Mouse (Mus musculus) heart, embryonic 16.5 days (tissue): Measurements from ENCODE around the gene Susd1. TPM values are rescaled to one million over a fixed set of nuclear protein-coding genes. Genes with fewer than 3 reads are reported as not detected.

ENCODE experiments used
- ATAC-seq: fragments of 200-750 bp; cut with Nextera tagmentation; replicated peaks from 2 replicates; pipeline ENCODE4 v1.8.0; 2017; ENCODE audit warnings: moderate number of reproducible peaks; ENCODE audit not compliant: insufficient read depth, low FRiP score; ENCODE audit errors: extremely low read depth
- H3K27ac ChIP-seq: fragments of 300-500 bp; sonication (generic); 2 replicates; pipeline ENCODE4 v1.5.1; 2014; ENCODE audit warnings: mild to moderate bottlenecking, low read length, control low read depth, moderate library complexity
- H3K27me3 ChIP-seq: fragments of 300-500 bp; sonication (generic); 2 replicates; pipeline ENCODE4 v1.6.1; 2014; ENCODE audit warnings: low read length, mixed read lengths; ENCODE audit not compliant: control insufficient read depth, insufficient read depth
- H3K36me3 ChIP-seq: fragments of 300-500 bp; sonication (generic); 2 replicates; pipeline ENCODE4 v1.6.1; 2014; ENCODE audit not compliant: control insufficient read depth, insufficient read depth
- H3K4me1 ChIP-seq: fragments of 300-500 bp; sonication (generic); 2 replicates; pipeline ENCODE4 v1.6.1; 2014; ENCODE audit warnings: low read length, mixed read lengths; ENCODE audit not compliant: control insufficient read depth, insufficient read depth
- H3K4me2 ChIP-seq: fragments of 300-500 bp; sonication (generic); 2 replicates; pipeline ENCODE4 v1.6.1; 2014; ENCODE audit warnings: low read depth, mild to moderate bottlenecking, control low read depth, low read length
- H3K4me3 ChIP-seq: fragments of 300-500 bp; sonication (generic); 2 replicates; pipeline ENCODE4 v1.5.1; 2014; ENCODE audit warnings: mild to moderate bottlenecking, control low read depth, low read length
- H3K9ac ChIP-seq: fragments of 300-500 bp; sonication (generic); 2 replicates; pipeline ENCODE4 v1.6.1; 2014; ENCODE audit warnings: low read length, control low read depth
- H3K9me3 ChIP-seq: fragments of 300-500 bp; sonication (generic); replicated peaks from 2 replicates; pipeline ENCODE4 v1.6.1; 2016; ENCODE audit warnings: low read length; ENCODE audit not compliant: control insufficient read depth
- WGBS: fragments of 180-500 bp; shearing (Covaris S2); extraction: QIAGEN DNeasy Blood & Tissue Kit; methylation state at CpG from one replicate; pipeline ENCODE4 v1.1.7; 2014; 5-methylcytosine and 5-hydroxymethylcytosine counted together
- polyA plus RNA-seq: library from polyadenylated mRNA; unstranded; fragments of >200 nt; fragmentation: Nextera tagmentation; extraction: Ambion mirVana; gene quantifications from 2 replicates; pipeline ENCODE4 v1.2.1, GENCODE M21; 2015

Gene Susd1
- polyA plus RNA-seq, 1 experiment from 2014 or later, result 7.5 TPM

GRCm38 (mm10) chr4:59351938-59352337 is 86.5 kb downstream of the Susd1 start:
- H3K4me2 ChIP-seq, result no peak overlapping the region
- no peaks in the 10 kb centered on the region for H3K27me3 ChIP-seq
- H3K36me3 ChIP-seq, result no peaks in the 10 kb centered on the region
- peaks cover 10% of the 10 kb centered on the region for H3K4me1 ChIP-seq
- H3K27ac ChIP-seq, result no peak overlapping the region
- 81% methylated on average over 7 of the region's 7 CpGs for WGBS
- no peak overlapping the region for H3K9ac ChIP-seq
- H3K4me3 ChIP-seq, result no peak overlapping the region
- no peaks in the 10 kb centered on the region for H3K9me3 ChIP-seq
- ATAC-seq, result no peak

GRCm38 (mm10) chr4:59350354-59350753 is 88.1 kb downstream of the Susd1 start:
- no peak for ATAC-seq
- H3K36me3 ChIP-seq, result no peaks in the 10 kb centered on the region
- H3K27ac ChIP-seq, result no peak overlapping the region
- H3K27me3 ChIP-seq, result no peaks in the 10 kb centered on the region
- no peak overlapping the region for H3K9ac ChIP-seq
- 93% methylated on average over 2 of the region's 2 CpGs for WGBS
- no peak overlapping the region for H3K4me2 ChIP-seq
- no peak overlapping the region for H3K4me3 ChIP-seq
- H3K9me3 ChIP-seq, result no peaks in the 10 kb centered on the region
- H3K4me1 ChIP-seq, result peaks cover 10% of the 10 kb centered on the region

DNA sequence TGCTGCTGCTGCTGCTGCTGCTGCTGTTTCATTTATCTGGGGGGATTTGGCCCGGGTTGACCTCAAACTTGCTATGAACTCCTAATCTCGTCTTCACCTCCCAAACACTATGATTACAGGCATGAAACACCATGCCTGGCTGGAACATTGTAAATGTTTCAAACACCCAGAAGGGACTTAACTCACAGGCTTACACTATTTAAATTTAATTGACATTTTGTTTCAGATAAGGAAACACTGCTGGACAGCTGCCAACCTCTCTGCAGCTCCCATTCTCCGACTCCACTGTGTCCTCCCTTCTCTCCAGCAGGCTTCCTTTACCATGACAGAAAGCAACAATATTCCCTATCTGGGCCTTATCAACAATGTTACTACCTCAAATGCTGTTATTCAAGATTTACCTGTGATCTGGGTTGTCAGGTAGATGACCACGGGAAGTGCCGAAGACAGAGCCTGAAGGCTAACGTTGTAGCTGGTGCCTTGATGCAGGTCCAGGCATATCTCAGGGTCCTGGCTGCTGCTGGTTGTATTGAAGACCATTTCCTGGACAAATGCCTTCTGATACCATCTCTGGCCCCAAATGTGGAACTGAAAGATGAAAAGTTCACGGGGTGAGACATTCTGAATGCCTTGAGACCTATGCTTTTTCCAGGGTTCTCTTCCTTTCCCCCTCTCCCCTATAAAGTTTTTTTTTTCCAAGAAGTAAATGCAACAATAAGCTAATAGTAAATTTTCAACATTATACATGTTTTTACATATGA is 88.8 kb downstream of the Susd1 start:
- Histone ChIP-seq H3K4me1 (peaks cover 10% of the 10 kb centered on the region), H3K9me3 (no peaks in the 10 kb centered on the region), H3K4me3 (no peak overlapping the region), H3K36me3 (no peaks in the 10 kb centered on the region), H3K4me2 (peak overlapping the region; percentile 4; the same call in 1 of the 2 replicates), H3K9ac (no peak overlapping the region), H3K27me3 (no peaks in the 10 kb centered on the region), H3K27ac (no peak overlapping the region; the same call in 1 of the 2 replicates)
- peak; percentile 63; the same call in 1 of the 2 replicates for ATAC-seq
- WGBS, result 28% methylated on average over 7 of the region's 7 CpGs

GRCm38 (mm10) chr4:59340714-59341113 is 97.7 kb downstream of the Susd1 start:
- Histone ChIP-seq H3K4me2 (no peak overlapping the region), H3K27me3 (no peaks in the 10 kb centered on the region), H3K4me1 (peaks cover 21% of the 10 kb centered on the region), H3K9me3 (no peaks in the 10 kb centered on the region), H3K9ac (no peak overlapping the region), H3K36me3 (no peaks in the 10 kb centered on the region), H3K4me3 (no peak overlapping the region), H3K27ac (no peak overlapping the region)
- WGBS, result 0% methylated on average over 3 of the region's 3 CpGs
- ATAC-seq, result peak; percentile 68

- Histone ChIP-seq H3K9ac (no peak overlapping the region), H3K4me1 (peaks cover 23% of the 10 kb centered on the region), H3K9me3 (no peaks in the 10 kb centered on the region), H3K36me3 (no peaks in the 10 kb centered on the region), H3K4me2 (no peak overlapping the region), H3K4me3 (no peak overlapping the region), H3K27ac (no peak overlapping the region), H3K27me3 (no peaks in the 10 kb centered on the region)
- ATAC-seq, result no peak
- 69% methylated on average over 5 of the region's 5 CpGs for WGBS
Observed at GRCm38 (mm10) chr4:59340046-59340445, 98.4 kb downstream of the Susd1 start.

- Histone ChIP-seq H3K4me3 (no peak overlapping the region), H3K27me3 (no peaks in the 10 kb centered on the region), H3K4me2 (no peak overlapping the region), H3K27ac (no peak overlapping the region), H3K9ac (no peak overlapping the region), H3K4me1 (peaks cover 23% of the 10 kb centered on the region), H3K9me3 (no peaks in the 10 kb centered on the region), H3K36me3 (no peaks in the 10 kb centered on the region)
- no peak for ATAC-seq
- 83% methylated on average over 8 of the region's 8 CpGs for WGBS
Observed at GRCm38 (mm10) chr4:59338896-59339535, 99.4 kb downstream of the Susd1 start.

DNA sequence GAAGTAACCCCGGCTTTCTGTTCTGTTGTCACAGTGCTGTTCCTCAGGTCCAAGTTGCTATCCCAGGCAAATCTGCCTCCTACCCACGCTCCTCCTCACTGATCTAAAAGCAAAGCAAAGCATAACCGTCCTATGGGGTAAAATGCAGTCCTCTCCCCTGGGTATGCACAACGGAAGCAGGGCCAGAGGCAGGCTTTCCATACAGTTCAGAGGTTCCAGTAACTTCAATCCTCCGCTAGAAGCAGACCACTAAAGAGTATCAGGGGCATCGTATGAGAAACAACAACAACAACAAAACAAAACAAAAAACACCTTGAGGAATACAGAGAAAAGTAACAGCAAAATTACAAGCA is 100.9 kb downstream of the Susd1 start:
- 87% methylated on average over 6 of the region's 6 CpGs for WGBS
- Histone ChIP-seq H3K9ac (no peak overlapping the region), H3K36me3 (no peaks in the 10 kb centered on the region), H3K27me3 (no peaks in the 10 kb centered on the region), H3K4me3 (no peak overlapping the region), H3K27ac (no peak overlapping the region), H3K4me1 (peaks cover 23% of the 10 kb centered on the region), H3K9me3 (no peaks in the 10 kb centered on the region), H3K4me2 (no peak overlapping the region)
- ATAC-seq, result no peak

DNA sequence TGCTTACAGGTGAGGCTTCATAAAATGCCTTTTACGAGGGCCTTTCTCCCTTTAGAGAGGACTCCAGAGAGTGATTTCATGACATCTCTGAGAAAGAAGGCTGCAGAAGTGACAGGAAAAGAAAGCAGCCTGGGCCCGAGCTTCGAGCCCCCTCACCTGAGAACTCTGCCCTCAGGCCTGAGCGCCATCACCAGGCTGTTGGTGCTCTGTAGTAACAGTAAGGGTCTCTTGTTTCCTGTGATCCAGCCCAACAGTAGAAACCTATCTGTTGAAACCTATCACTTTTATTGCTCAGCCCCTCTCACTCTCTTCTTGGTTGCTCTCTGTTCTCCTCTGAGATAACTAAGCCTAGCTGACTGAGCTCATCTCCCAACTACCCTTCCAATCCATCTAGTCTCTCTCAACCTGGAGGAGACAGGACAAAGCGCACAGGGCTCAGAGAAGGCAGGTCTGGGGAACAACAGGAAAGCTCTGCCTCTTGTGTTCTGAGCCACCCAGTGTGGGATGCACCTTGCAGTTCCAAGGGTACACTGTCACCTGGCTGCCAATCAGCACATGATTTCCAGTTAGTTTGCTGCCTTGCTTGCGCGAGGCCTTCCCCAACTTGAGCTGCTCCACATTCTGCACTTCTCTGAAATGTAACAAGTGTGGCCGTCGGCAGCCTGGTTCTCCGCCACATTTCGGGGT is 101.4 kb downstream of the Susd1 start:
- Histone ChIP-seq H3K4me1 (peaks cover 27% of the 10 kb centered on the region), H3K36me3 (no peaks in the 10 kb centered on the region), H3K4me2 (no peak overlapping the region), H3K9ac (no peak overlapping the region), H3K27ac (peak overlapping the region; percentile 77), H3K27me3 (no peaks in the 10 kb centered on the region), H3K9me3 (no peaks in the 10 kb centered on the region), H3K4me3 (no peak overlapping the region)
- WGBS, result 88% methylated on average over 11 of the region's 11 CpGs
- ATAC-seq, result no peak

DNA sequence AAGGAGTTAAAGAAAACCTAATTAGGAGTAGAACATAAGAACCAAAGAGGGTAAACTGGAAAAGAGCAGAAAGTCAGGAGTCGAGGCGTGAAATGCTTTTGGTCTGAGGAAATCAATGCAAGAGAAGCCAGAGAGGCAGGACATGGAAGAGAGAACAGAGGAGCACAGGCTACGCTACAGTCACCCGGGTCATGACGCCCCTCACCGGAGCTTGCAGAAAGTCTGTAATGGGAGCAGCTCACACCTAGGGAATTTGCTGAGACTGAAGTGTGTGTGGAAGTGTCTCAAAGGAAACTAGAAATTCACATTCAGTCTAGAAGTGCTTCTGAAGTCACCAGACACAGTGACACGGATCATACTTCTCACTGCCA is 102.0 kb downstream of the Susd1 start:
- Histone ChIP-seq H3K27ac (peak overlapping the region; percentile 77), H3K9ac (no peak overlapping the region), H3K4me3 (no peak overlapping the region), H3K9me3 (no peaks in the 10 kb centered on the region), H3K27me3 (no peaks in the 10 kb centered on the region), H3K36me3 (no peaks in the 10 kb centered on the region), H3K4me1 (peaks cover 32% of the 10 kb centered on the region), H3K4me2 (no peak overlapping the region)
- 48% methylated on average over 7 of the region's 7 CpGs for WGBS
- no peak for ATAC-seq
